Mouse (Mus musculus): ENCODE measurements around the gene Macrod1.

- TF ChIP-seq CTCF (IDR thresholded peaks at IDR 0.05; ENCODE audit: insufficient read depth, low read length) (no peak), POLR2A (IDR thresholded peaks at IDR 0.05; ENCODE audit: borderline replicate concordance, extremely low read depth, low read depth, low read length) (no peak)
These were observed 614 bp downstream of the Macrod1 start for GRCm38 (mm10) chr19:7057126-7057721.

All from lung, adult 2 months (tissue).